Mouse (Mus musculus) stomach, postnatal 0 days (tissue): ENCODE data around the gene Fbxl17. TPM values are rescaled to one million over a fixed set of nuclear protein-coding genes. Genes with fewer than 3 reads are reported as not detected.

Experiments
- ATAC-seq: fragments of 200-750 bp; cut with Nextera tagmentation; 2 replicates; pipeline ENCODE4 v1.8.0; 2017; ENCODE audit not compliant: low FRiP score, low TSS enrichment
- DNase-seq: peaks from one replicate; pipeline ENCODE4 v3.0.0-alpha.2; 2016; ENCODE audit warnings: low spot score
- H3K27ac ChIP-seq: fragments of 300-500 bp; sonication (generic); replicated peaks from 2 replicates; pipeline ENCODE4 v1.5.1; 2014; ENCODE audit warnings: mild to moderate bottlenecking, control low read depth
- H3K27me3 ChIP-seq: fragments of 300-500 bp; sonication (generic); 2 replicates; pipeline ENCODE4 v1.6.1; 2014; ENCODE audit warnings: low read length; ENCODE audit not compliant: control insufficient read depth, insufficient read depth
- H3K36me3 ChIP-seq: fragments of 300-500 bp; sonication (generic); 2 replicates; pipeline ENCODE4 v1.6.1; 2014; ENCODE audit warnings: low read length, mixed read lengths; ENCODE audit not compliant: control insufficient read depth, insufficient read depth
- H3K4me1 ChIP-seq: fragments of 300-500 bp; sonication (generic); replicated peaks from 2 replicates; pipeline ENCODE4 v1.6.1; 2014; ENCODE audit warnings: antibody characterized with exemption; ENCODE audit not compliant: control insufficient read depth, insufficient read depth
- H3K4me2 ChIP-seq: fragments of 300-500 bp; sonication (generic); replicated peaks from 2 replicates; pipeline ENCODE4 v1.6.1; 2014; ENCODE audit warnings: low read depth, mild to moderate bottlenecking, control low read depth, moderate library complexity
- H3K4me3 ChIP-seq: fragments of 300-500 bp; sonication (generic); 2 replicates; pipeline ENCODE4 v1.5.1; 2014; ENCODE audit warnings: low read depth, low read length, control low read depth
- H3K9ac ChIP-seq: fragments of 300-500 bp; sonication (generic); 2 replicates; pipeline ENCODE4 v1.6.1; 2014; ENCODE audit warnings: mild to moderate bottlenecking, low read length, control low read depth, mixed read lengths
- H3K9me3 ChIP-seq: fragments of 300-500 bp; sonication (generic); 2 replicates; pipeline ENCODE4 v1.6.1; 2016; ENCODE audit warnings: low read length; ENCODE audit not compliant: control insufficient read depth
- CTCF ChIP-seq: IDR thresholded peaks from 2 replicates; pipeline ENCODE4 v1.5.1; 2016; ENCODE audit warnings: antibody characterized with exemption, low read depth, mild to moderate bottlenecking, moderate library complexity
- EP300 ChIP-seq: optimal IDR thresholded peaks from 2 replicates; pipeline ENCODE3; 2016; ENCODE audit warnings: antibody characterized with exemption
- WGBS: fragments of 180-500 bp; shearing (Covaris S2); extraction: QIAGEN DNeasy Blood & Tissue Kit; methylation state at CpG from one replicate; pipeline ENCODE4 v1.1.7; 2014; 5-methylcytosine and 5-hydroxymethylcytosine counted together
- polyA plus RNA-seq: library from polyadenylated mRNA; unstranded; fragments of >200 nt; fragmentation: Nextera tagmentation; extraction: Ambion mirVana; gene quantifications from 2 replicates; pipeline ENCODE4 v1.2.1, GENCODE M21; 2015

Fbxl17 gene
- polyA plus RNA-seq, 1 experiment from 2014 or later, result 3.6 TPM

DNA sequence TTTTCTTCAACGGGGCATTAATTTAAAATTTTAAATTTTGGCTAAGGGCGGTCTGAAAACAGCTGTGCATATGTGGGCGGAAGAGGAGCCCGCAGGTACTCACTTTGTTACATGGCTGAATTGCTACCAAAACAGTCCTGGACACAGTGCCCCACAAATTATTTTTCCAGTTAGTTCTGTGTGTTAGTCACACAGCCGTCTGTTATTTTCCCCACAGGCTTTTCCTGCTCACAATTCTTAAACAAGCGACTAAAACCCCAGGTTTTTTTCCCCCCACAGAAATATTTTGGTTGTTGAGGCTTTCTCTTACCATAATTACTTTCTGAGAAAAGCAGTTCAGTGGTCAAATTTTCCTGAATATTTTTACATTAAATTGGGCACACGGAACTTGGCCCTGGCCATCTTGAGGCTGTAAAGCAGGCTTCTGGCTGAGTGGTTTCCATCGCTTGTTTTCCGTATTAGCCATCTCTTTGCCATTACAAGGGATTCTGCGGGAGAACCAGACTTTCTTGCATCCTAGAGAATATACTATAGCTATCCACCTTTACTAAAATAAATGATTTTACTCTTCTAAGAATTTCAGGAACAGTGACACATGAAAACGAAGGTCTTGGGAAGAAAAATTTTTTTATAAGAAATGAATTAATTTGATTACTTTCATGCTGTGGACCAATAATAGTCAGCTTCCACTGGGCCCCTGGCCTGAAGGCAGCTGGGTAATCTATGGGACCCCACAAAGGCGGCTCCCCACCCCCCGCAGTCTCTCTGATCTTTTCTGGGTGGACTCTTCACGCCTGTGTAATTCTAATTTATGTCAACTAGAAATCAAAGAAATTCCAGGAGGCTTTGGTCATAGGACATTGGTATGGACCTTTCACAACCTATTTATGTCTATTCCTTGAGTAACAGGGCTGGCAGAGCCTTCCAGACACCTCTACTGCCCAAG, 424.5 kb downstream of the Fbxl17 start:
- Histone ChIP-seq H3K27me3 (no peaks in the 10 kb centered on the region), H3K9ac (no peak overlapping the region), H3K4me3 (no peak overlapping the region), H3K4me2 (no peak overlapping the region), H3K4me1 (no peaks in the 10 kb centered on the region), H3K27ac (no peak overlapping the region), H3K9me3 (no peaks in the 10 kb centered on the region), H3K36me3 (no peaks in the 10 kb centered on the region)
- DNase-seq (no peak), ATAC-seq (no peak)
- 88% methylated on average over 14 of the region's 14 CpGs for WGBS
- TF ChIP-seq EP300, result no peak
- no peak for TF ChIP-seq CTCF

DNA sequence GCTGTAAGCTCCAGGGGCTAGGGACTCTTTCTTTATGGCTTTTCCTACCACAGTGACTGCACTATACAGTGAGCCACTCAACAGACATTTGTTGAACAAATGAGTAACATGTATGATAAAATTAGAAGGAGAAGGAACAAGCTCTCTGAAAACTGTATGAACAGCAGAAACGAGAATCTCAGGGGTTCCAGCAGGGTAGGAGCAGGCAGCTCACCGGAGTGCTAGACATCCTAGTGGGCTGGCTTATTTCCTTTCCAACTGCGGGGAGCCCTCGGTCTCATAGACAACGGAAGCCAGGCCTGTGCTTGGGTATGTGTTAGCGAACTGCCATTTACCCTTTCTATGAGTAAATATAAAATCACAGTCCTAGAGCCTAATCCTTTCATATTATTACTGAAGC, 426.5 kb downstream of the Fbxl17 start:
- no peak for TF ChIP-seq EP300
- TF ChIP-seq CTCF, result no peak
- WGBS, result 72% methylated on average over 6 of the region's 6 CpGs

DNA sequence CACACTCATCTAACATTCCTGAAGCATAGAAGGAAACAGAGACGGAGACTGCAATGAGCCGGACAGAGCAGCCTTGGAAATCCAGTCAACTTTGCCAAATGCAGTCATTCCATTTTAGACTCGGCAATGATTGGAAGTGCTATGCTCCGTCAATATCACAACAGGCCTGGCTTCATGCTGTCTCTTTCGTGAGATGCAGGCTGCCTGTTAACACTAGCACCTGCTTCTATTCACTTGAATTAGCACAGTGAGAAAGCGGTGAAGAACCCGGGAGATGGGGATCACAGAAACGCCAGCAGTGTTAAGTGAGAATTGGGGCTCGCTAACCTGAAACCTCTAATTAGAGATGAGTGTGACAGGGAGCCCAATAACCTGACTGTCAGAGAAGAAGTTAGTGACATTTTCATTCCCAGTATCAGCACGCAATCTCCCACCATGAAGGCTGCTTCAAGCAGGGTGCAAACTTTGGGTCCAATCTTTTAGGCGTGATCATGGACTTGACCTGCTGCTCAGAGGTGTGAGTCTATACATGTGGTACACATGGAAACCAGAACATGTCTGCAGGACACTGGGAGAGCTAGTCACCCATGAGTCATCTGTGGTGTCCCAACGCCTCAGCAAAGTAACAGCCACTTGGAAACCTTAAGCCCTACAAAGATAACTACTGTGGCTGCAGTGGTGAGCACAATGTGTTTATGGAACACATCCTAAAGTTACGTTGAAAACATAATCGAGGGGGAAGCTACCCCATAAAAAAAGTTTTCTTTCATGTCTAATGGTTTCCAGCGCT, 428.5 kb downstream of the Fbxl17 start:
- H3K9ac ChIP-seq, result no peak overlapping the region
- no peaks in the 10 kb centered on the region for H3K27me3 ChIP-seq
- H3K36me3 ChIP-seq, result no peaks in the 10 kb centered on the region
- 85% methylated on average over 15 of the region's 15 CpGs for WGBS
- no peak overlapping the region for H3K27ac ChIP-seq
- no peak overlapping the region for H3K4me3 ChIP-seq
- DNase-seq (no peak), ATAC-seq (no peak)
- no peak overlapping the region for H3K4me2 ChIP-seq
- H3K4me1 ChIP-seq, result no peaks in the 10 kb centered on the region
- no peaks in the 10 kb centered on the region for H3K9me3 ChIP-seq
- TF ChIP-seq CTCF (no peak), EP300 (no peak)

More for the DNA sequence above, 426.5 kb downstream of the Fbxl17 start:
- DNase-seq, result no peak
- H3K9me3 ChIP-seq, result no peaks in the 10 kb centered on the region
- no peak overlapping the region for H3K9ac ChIP-seq
- no peaks in the 10 kb centered on the region for H3K4me1 ChIP-seq
- no peak overlapping the region for H3K4me2 ChIP-seq
- H3K27ac ChIP-seq, result no peak overlapping the region
- no peak for ATAC-seq
- H3K4me3 ChIP-seq, result no peak overlapping the region
- H3K36me3 ChIP-seq, result no peaks in the 10 kb centered on the region
- no peaks in the 10 kb centered on the region for H3K27me3 ChIP-seq

DNA sequence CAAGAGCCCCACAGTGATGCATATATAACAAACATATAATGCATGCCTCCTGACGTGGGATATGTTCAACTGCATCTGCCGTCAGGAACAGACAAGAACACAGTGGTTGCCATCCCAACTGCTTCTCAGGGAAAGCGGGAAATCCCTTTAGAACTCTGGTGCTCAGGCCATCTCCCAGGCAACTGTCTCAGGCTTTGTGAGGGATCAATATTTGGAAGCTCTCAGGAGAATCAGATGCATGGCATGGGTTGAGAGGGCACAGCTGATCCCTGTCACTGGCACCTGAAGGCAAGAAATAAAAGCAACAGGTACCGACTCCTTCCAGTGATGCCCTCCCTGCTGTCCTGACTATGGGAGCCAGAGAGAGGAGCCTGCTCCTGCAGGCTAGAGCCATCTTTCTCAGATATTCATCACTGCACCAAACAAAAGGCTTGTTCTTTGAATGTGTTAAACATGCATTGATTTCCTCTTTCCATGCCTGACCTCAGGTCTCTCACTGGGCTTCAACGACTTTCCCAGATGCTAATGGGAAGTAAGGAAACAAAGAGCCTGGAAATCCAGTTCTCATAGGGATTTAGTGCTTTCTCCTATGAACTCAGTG, 429.6 kb downstream of the Fbxl17 start:
- H3K9me3 ChIP-seq, result no peaks in the 10 kb centered on the region
- TF ChIP-seq EP300, result no peak
- TF ChIP-seq CTCF, result no peak
- ATAC-seq, result no peak
- no peak overlapping the region for H3K9ac ChIP-seq
- DNase-seq, result no peak
- H3K27ac ChIP-seq, result no peak overlapping the region
- no peak overlapping the region for H3K4me3 ChIP-seq
- 65% methylated on average over 5 of the region's 5 CpGs for WGBS
- no peaks in the 10 kb centered on the region for H3K27me3 ChIP-seq
- no peak overlapping the region for H3K4me2 ChIP-seq
- H3K36me3 ChIP-seq, result no peaks in the 10 kb centered on the region
- no peaks in the 10 kb centered on the region for H3K4me1 ChIP-seq

DNA sequence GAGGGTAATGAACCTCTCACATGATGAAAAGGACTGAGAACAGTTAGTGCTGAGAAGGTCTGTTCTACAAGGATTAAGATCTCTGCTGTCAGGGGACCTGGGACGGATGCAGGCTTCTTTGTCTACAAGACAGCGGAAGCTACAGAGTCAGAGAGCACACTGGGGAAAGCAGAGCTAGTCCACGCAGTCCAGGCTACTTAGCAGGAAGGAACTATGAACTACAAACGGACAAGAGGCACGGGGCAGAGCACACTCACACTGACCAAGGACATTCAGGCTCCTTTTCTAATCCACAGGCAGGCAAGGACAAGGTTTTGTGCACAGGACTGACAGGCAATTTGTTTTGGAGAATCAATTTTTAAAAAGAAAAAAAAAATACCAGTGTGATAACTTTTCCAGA, 437.0 kb downstream of the Fbxl17 start:
- no peaks in the 10 kb centered on the region for H3K27me3 ChIP-seq
- no peak overlapping the region for H3K27ac ChIP-seq
- no peak for ATAC-seq
- no peak overlapping the region for H3K4me2 ChIP-seq
- H3K9ac ChIP-seq, result no peak overlapping the region
- H3K4me1 ChIP-seq, result no peaks in the 10 kb centered on the region
- H3K4me3 ChIP-seq, result no peak overlapping the region
- TF ChIP-seq CTCF (no peak), EP300 (no peak)
- no peaks in the 10 kb centered on the region for H3K9me3 ChIP-seq
- 0 out of 2 replicates have a peak, but pooled peaks cover 2% of the 10 kb centered on the region for H3K36me3 ChIP-seq
- WGBS, result 65% methylated on average over 5 of the region's 5 CpGs
- DNase-seq, result no peak
